ENCODE assay signal across 8 mouse cellular contexts in genomic region chr6:99600168-99600793, GRCm38 (mm10).
DNase-seq lines count a peak whose midpoint lies in the region; ATAC-seq and TF ChIP-seq lines count a peak whose summit lies in the region.

No protein-coding gene starts in this region.

- H3K9me3 ChIP-seq in heart, embryonic 10.5 days: no peaks in the 10 kb centered on the region
- no peaks in the 10 kb centered on the region for H3K9me3 ChIP-seq in kidney, embryonic 14.5 days (ENCODE audit: control insufficient read depth, low read length)

- 46% methylated on average over 10 of the region's 10 CpGs for WGBS in heart, embryonic 10.5 days
- WGBS in kidney, embryonic 14.5 days: 31% methylated on average over 10 of the region's 10 CpGs
- 11% methylated on average over 10 of the region's 10 CpGs for WGBS in small intestine, adult 2 months

- TF ChIP-seq CTCF in small intestine, adult 2 months (IDR thresholded peaks at IDR 0.05; ENCODE audit: extremely low read depth, insufficient read length, insufficient replicate concordance, low read depth, low read length): peak; percentile 45; the same call in 1 of the 2 replicates

- H3K4me3 ChIP-seq in heart, embryonic 10.5 days: no peak overlapping the region
- no peak overlapping the region for H3K4me3 ChIP-seq in kidney, embryonic 14.5 days (ENCODE audit: low read length)
- no peak overlapping the region for H3K4me3 ChIP-seq in small intestine, adult 2 months (ENCODE audit: low read depth, low read length)

- peak; percentile 86; the same call in 1 of the 2 replicates for ATAC-seq in kidney, embryonic 14.5 days (ENCODE audit: low FRiP score, low TSS enrichment)

- no peak overlapping the region for H3K9ac ChIP-seq in kidney, embryonic 14.5 days (ENCODE audit: low read depth, low read length)

- intact Hi-C loops in gastrocnemius, postnatal 14 days (cut with DNase I; ENCODE audit: low total_unique reads): loop anchor here (2.0 to 10.0 kb wide), 2 partner anchors 1075 to 1495 kb away; no protein-coding TSS in a partner anchor

- H3K4me2 ChIP-seq in kidney, embryonic 14.5 days (replicated peaks; ENCODE audit: low read depth, low read length): no peak overlapping the region

- no peaks in the 10 kb centered on the region for H3K36me3 ChIP-seq in heart, embryonic 10.5 days
- no peaks in the 10 kb centered on the region for H3K36me3 ChIP-seq in kidney, embryonic 14.5 days (ENCODE audit: control insufficient read depth, insufficient read depth, low read length)
- no peaks in the 10 kb centered on the region for H3K36me3 ChIP-seq in small intestine, adult 2 months (ENCODE audit: control insufficient read depth, insufficient read depth, low read length)

- no peaks in the 10 kb centered on the region for H3K4me1 ChIP-seq in heart, embryonic 10.5 days
- H3K4me1 ChIP-seq in kidney, embryonic 14.5 days (ENCODE audit: control insufficient read depth, insufficient read depth, low read length): 0 out of 2 replicates have a peak, but pooled peaks cover 3% of the 10 kb centered on the region
- H3K4me1 ChIP-seq in small intestine, adult 2 months (ENCODE audit: control insufficient read depth, insufficient read depth, insufficient read length, low read length): no peaks in the 10 kb centered on the region

- no peak overlapping the region for H3K27ac ChIP-seq in heart, embryonic 10.5 days
- H3K27ac ChIP-seq in kidney, embryonic 14.5 days (ENCODE audit: low read depth, low read length): no peak overlapping the region
- H3K27ac ChIP-seq in small intestine, adult 2 months (ENCODE audit: insufficient read depth, low read depth, low read length): no peak overlapping the region

- DNase-seq in heart, adult 18-20 months: peak; percentile 42 to 78
- DNase-seq in heart, embryonic 10.5 days (ENCODE audit: low spot score): no peak
- peak; percentile 9 for DNase-seq in MEL-GATA-1-ER (ENCODE audit: extremely low read depth, low read depth)
- peak; percentile 78 to 82 for DNase-seq in cerebellum, postnatal 10 days
- peak; percentile 47 for DNase-seq in gastrocnemius, postnatal 14 days
- DNase-seq in lung, postnatal 36 days: peak; percentile 62

- no peaks in the 10 kb centered on the region; the same call in 1 of the 2 replicates for H3K27me3 ChIP-seq in heart, embryonic 10.5 days (ENCODE audit: insufficient read depth, poor library complexity, severe bottlenecking)
- H3K27me3 ChIP-seq in kidney, embryonic 14.5 days (ENCODE audit: control insufficient read depth, insufficient read depth, low read length): no peaks in the 10 kb centered on the region
- no peaks in the 10 kb centered on the region for H3K27me3 ChIP-seq in small intestine, adult 2 months (ENCODE audit: control insufficient read depth, insufficient read depth, low read length)

- TF ChIP-seq POLR2A in small intestine, adult 2 months (IDR thresholded peaks at IDR 0.05; ENCODE audit: low read depth, low read length): no peak
